Mouse (Mus musculus): ENCODE data around the gene Cep131. TPM values are rescaled to one million over a fixed set of nuclear protein-coding genes. Genes with fewer than 3 reads are reported as not detected.

Gene Cep131
- polyA plus RNA-seq, 1 experiment from 2014 or later: 30.7 TPM

GRCm38 (mm10) chr11:120048252-120048556 lies 38.4 kb downstream of the Cep131 start:
- peaks cover 22% of the 10 kb centered on the region for H3K27me3 ChIP-seq
- no peaks in the 10 kb centered on the region for H3K9me3 ChIP-seq (replicated peaks)
- 4% methylated on average over 23 of the region's 23 CpGs for WGBS
- H3K27ac ChIP-seq (replicated peaks): no peak overlapping the region
- H3K4me1 ChIP-seq: peaks cover 45% of the 10 kb centered on the region
- peak overlapping the region; percentile 96 for H3K4me2 ChIP-seq (replicated peaks)
- ATAC-seq (ENCODE audit: insufficient number of reproducible peaks, low FRiP score, low TSS enrichment, low read depth): no peak
- H3K9ac ChIP-seq: no peak overlapping the region
- H3K4me3 ChIP-seq (replicated peaks): peak overlapping the region; percentile 62
- H3K36me3 ChIP-seq: no peaks in the 10 kb centered on the region

- Histone ChIP-seq H3K9me3 (replicated peaks) (no peaks in the 10 kb centered on the region), H3K4me3 (replicated peaks) (peak overlapping the region; percentile 62), H3K27ac (replicated peaks) (no peak overlapping the region), H3K36me3 (no peaks in the 10 kb centered on the region), H3K9ac (no peak overlapping the region), H3K27me3 (peaks cover 22% of the 10 kb centered on the region), H3K4me2 (replicated peaks) (peak overlapping the region; percentile 96), H3K4me1 (peaks cover 45% of the 10 kb centered on the region)
- no peak for ATAC-seq (ENCODE audit: insufficient number of reproducible peaks, low FRiP score, low TSS enrichment, low read depth)
- 18% methylated on average over 23 of the region's 23 CpGs for WGBS
Measured at GRCm38 (mm10) chr11:120047531-120048251, 38.9 kb downstream of the Cep131 start.

- Histone ChIP-seq H3K9me3 (replicated peaks) (no peaks in the 10 kb centered on the region), H3K36me3 (no peaks in the 10 kb centered on the region), H3K9ac (peak within 1 kb of the TSS; percentile 44), H3K4me3 (replicated peaks) (peak within 1 kb of the TSS; percentile 62), H3K27ac (replicated peaks) (no peak within 1 kb of the TSS), H3K4me2 (replicated peaks) (peak within 1 kb of the TSS; percentile 96), H3K27me3 (peaks cover 22% of the 10 kb centered on the region), H3K4me1 (peaks cover 43% of the 10 kb centered on the region)
- ATAC-seq (ENCODE audit: insufficient number of reproducible peaks, low FRiP score, low TSS enrichment, low read depth): no peak
- WGBS: under 1% methylated on average over 42 of the region's 63 CpGs
Measured at GRCm38 (mm10) chr11:120046553-120047191, 40.0 kb downstream of the Cep131 start, which contains the start of gene Aatk. Aatk (minus strand) TSS chr11:120047167.

GRCm38 (mm10) chr11:120045839-120046552 lies 40.6 kb downstream of the Cep131 start:
- Histone ChIP-seq H3K9me3 (replicated peaks) (no peaks in the 10 kb centered on the region), H3K9ac (no peak overlapping the region), H3K27me3 (peaks cover 22% of the 10 kb centered on the region), H3K4me2 (replicated peaks) (peak overlapping the region; percentile 96), H3K27ac (replicated peaks) (no peak overlapping the region), H3K4me1 (peaks cover 36% of the 10 kb centered on the region), H3K36me3 (no peaks in the 10 kb centered on the region), H3K4me3 (replicated peaks) (peak overlapping the region; percentile 62)
- no peak for ATAC-seq (ENCODE audit: insufficient number of reproducible peaks, low FRiP score, low TSS enrichment, low read depth)
- 30% methylated on average over 11 of the region's 11 CpGs for WGBS

GRCm38 (mm10) chr11:120045341-120045740 lies 41.3 kb downstream of the Cep131 start:
- peaks cover 22% of the 10 kb centered on the region for H3K27me3 ChIP-seq
- H3K9me3 ChIP-seq (replicated peaks): no peaks in the 10 kb centered on the region
- H3K4me3 ChIP-seq (replicated peaks): no peak overlapping the region
- no peak for ATAC-seq (ENCODE audit: insufficient number of reproducible peaks, low FRiP score, low TSS enrichment, low read depth)
- H3K36me3 ChIP-seq: no peaks in the 10 kb centered on the region
- H3K4me1 ChIP-seq: peaks cover 42% of the 10 kb centered on the region
- 56% methylated on average over 4 of the region's 4 CpGs for WGBS
- no peak overlapping the region for H3K9ac ChIP-seq
- no peak overlapping the region for H3K27ac ChIP-seq (replicated peaks)
- peak overlapping the region; percentile 96; the same call in 1 of the 2 replicates for H3K4me2 ChIP-seq (replicated peaks)

- Histone ChIP-seq H3K4me2 (replicated peaks) (no peak overlapping the region), H3K9ac (no peak overlapping the region), H3K4me1 (peaks cover 35% of the 10 kb centered on the region), H3K4me3 (replicated peaks) (no peak overlapping the region), H3K27ac (replicated peaks) (peak overlapping the region; percentile 28; the same call in 1 of the 2 replicates), H3K27me3 (peaks cover 8% of the 10 kb centered on the region), H3K36me3 (no peaks in the 10 kb centered on the region), H3K9me3 (replicated peaks) (no peaks in the 10 kb centered on the region)
- 69% methylated on average over 7 of the region's 7 CpGs for whole genome bisulfite sequencing
- no peak for ATAC-seq (ENCODE audit: insufficient number of reproducible peaks, low FRiP score, low TSS enrichment, low read depth)
Measured at GRCm38 (mm10) chr11:120042141-120042838, 44.3 kb downstream of the Cep131 start.

- ATAC-seq (ENCODE audit: insufficient number of reproducible peaks, low FRiP score, low TSS enrichment, low read depth): no peak
- 54% methylated on average over 13 of the region's 13 CpGs for WGBS
- no peak overlapping the region for H3K4me3 ChIP-seq (replicated peaks)
- no peaks in the 10 kb centered on the region for H3K9me3 ChIP-seq (replicated peaks)
- H3K4me2 ChIP-seq (replicated peaks): no peak overlapping the region
- peaks cover 3% of the 10 kb centered on the region for H3K27me3 ChIP-seq
- H3K9ac ChIP-seq: no peak overlapping the region
- H3K27ac ChIP-seq (replicated peaks): peak overlapping the region; percentile 28; the same call in 1 of the 2 replicates
- no peaks in the 10 kb centered on the region for H3K36me3 ChIP-seq
- peaks cover 28% of the 10 kb centered on the region for H3K4me1 ChIP-seq
Measured at GRCm38 (mm10) chr11:120041191-120042123, 45.2 kb downstream of the Cep131 start.

GRCm38 (mm10) chr11:120040440-120040839 lies 46.2 kb downstream of the Cep131 start:
- Histone ChIP-seq H3K36me3 (no peaks in the 10 kb centered on the region), H3K27me3 (no peaks in the 10 kb centered on the region), H3K9me3 (replicated peaks) (no peaks in the 10 kb centered on the region), H3K4me2 (replicated peaks) (no peak overlapping the region), H3K27ac (replicated peaks) (no peak overlapping the region), H3K4me1 (peaks cover 18% of the 10 kb centered on the region; the same call in 1 of the 2 replicates), H3K9ac (no peak overlapping the region), H3K4me3 (replicated peaks) (no peak overlapping the region)
- 58% methylated on average over 8 of the region's 8 CpGs for WGBS
- no peak for ATAC-seq (ENCODE audit: insufficient number of reproducible peaks, low FRiP score, low TSS enrichment, low read depth)

GRCm38 (mm10) chr11:120039581-120039980 lies 47.0 kb downstream of the Cep131 start:
- no peak for ATAC-seq (ENCODE audit: insufficient number of reproducible peaks, low FRiP score, low TSS enrichment, low read depth)

GRCm38 (mm10) chr11:120034762-120035161 lies 51.9 kb downstream of the Cep131 start:
- Histone ChIP-seq H3K9ac (no peak overlapping the region), H3K27me3 (no peaks in the 10 kb centered on the region), H3K36me3 (no peaks in the 10 kb centered on the region), H3K4me3 (replicated peaks) (no peak overlapping the region), H3K4me2 (replicated peaks) (no peak overlapping the region), H3K4me1 (peaks cover 23% of the 10 kb centered on the region), H3K27ac (replicated peaks) (no peak overlapping the region), H3K9me3 (replicated peaks) (no peaks in the 10 kb centered on the region)
- ATAC-seq (ENCODE audit: insufficient number of reproducible peaks, low FRiP score, low TSS enrichment, low read depth): no peak
- WGBS: 49% methylated on average over 5 of the region's 5 CpGs

More at GRCm38 (mm10) chr11:120039581-120039980, 47.0 kb downstream of the Cep131 start:
- Histone ChIP-seq H3K4me1 (peaks cover 20% of the 10 kb centered on the region; the same call in 1 of the 2 replicates), H3K4me2 (replicated peaks) (no peak overlapping the region), H3K36me3 (no peaks in the 10 kb centered on the region), H3K4me3 (replicated peaks) (no peak overlapping the region), H3K9ac (no peak overlapping the region), H3K27me3 (no peaks in the 10 kb centered on the region), H3K27ac (replicated peaks) (peak overlapping the region; percentile 28; the same call in 1 of the 2 replicates), H3K9me3 (replicated peaks) (no peaks in the 10 kb centered on the region)
- 24% methylated on average over 4 of the region's 4 CpGs for WGBS
